Mouse (Mus musculus): ENCODE measurements at regions not wholly inside any gene's neighbourhood (a gene's known extent, or its start where the extent isn't known, plus 50 kb on each side); places are given as distances from the start of the nearest gene placed in this dataset.

GRCm38 (mm10) chr1:125123861-125124260, 311.7 kb downstream of the Actr3 start:
- 59% methylated on average over 3 of the region's 3 CpGs for WGBS
- H3K79me2 ChIP-seq (replicated peaks; ENCODE audit: control insufficient read depth, insufficient read depth, low read length) = no peaks in the 10 kb centered on the region
- H3K27ac ChIP-seq = no peak overlapping the region
- TF ChIP-seq CTCF (IDR thresholded peaks at IDR 0.05) (no peak), EP300 (IDR thresholded peaks at IDR 0.05; ENCODE audit: insufficient read depth, low read depth, low read length) (no peak), POLR2A (IDR thresholded peaks at IDR 0.05; ENCODE audit: insufficient read depth, low read depth, low read length) (no peak)
- no peaks in the 10 kb centered on the region for H3K27me3 ChIP-seq (ENCODE audit: control insufficient read depth, insufficient read depth, low read length)
- no peak overlapping the region for H3K4me3 ChIP-seq
- no peaks in the 10 kb centered on the region for H3K4me1 ChIP-seq (ENCODE audit: control insufficient read depth, insufficient read depth, low read length)
- no peaks in the 10 kb centered on the region for H3K36me3 ChIP-seq (ENCODE audit: control insufficient read depth, insufficient read depth, low read length)
- intact Hi-C loops (cut with DNase I) = no loop called here
- H3K9ac ChIP-seq (ENCODE audit: low read depth, low read length) = no peak overlapping the region
- no peak for DNase-seq

GRCm38 (mm10) chr1:125100596-125100995, 334.9 kb downstream of the Actr3 start:
- no peak for TF ChIP-seq POLR2A (IDR thresholded peaks at IDR 0.05; ENCODE audit: insufficient read depth, low read depth, low read length)
- no peak for TF ChIP-seq CTCF (IDR thresholded peaks at IDR 0.05)
- no peak for TF ChIP-seq EP300 (IDR thresholded peaks at IDR 0.05; ENCODE audit: insufficient read depth, low read depth, low read length)
- no peak overlapping the region for H3K9ac ChIP-seq (ENCODE audit: low read depth, low read length)
- H3K79me2 ChIP-seq (replicated peaks; ENCODE audit: control insufficient read depth, insufficient read depth, low read length) = no peaks in the 10 kb centered on the region
- H3K36me3 ChIP-seq (ENCODE audit: control insufficient read depth, insufficient read depth, low read length) = no peaks in the 10 kb centered on the region
- H3K4me1 ChIP-seq (ENCODE audit: control insufficient read depth, insufficient read depth, low read length) = no peaks in the 10 kb centered on the region
- H3K27ac ChIP-seq = no peak overlapping the region
- DNase-seq = no peak
- intact Hi-C loops (cut with DNase I) = no loop called here
- 63% methylated on average over 2 of the region's 2 CpGs for WGBS
- H3K27me3 ChIP-seq (ENCODE audit: control insufficient read depth, insufficient read depth, low read length) = no peaks in the 10 kb centered on the region
- H3K4me3 ChIP-seq = no peak overlapping the region

- intact Hi-C loops (cut with DNase I) = no loop called here
- TF ChIP-seq EP300 (IDR thresholded peaks at IDR 0.05; ENCODE audit: insufficient read depth, low read depth, low read length) = no peak
- TF ChIP-seq POLR2A (IDR thresholded peaks at IDR 0.05; ENCODE audit: insufficient read depth, low read depth, low read length) = no peak
- no peak for TF ChIP-seq CTCF (IDR thresholded peaks at IDR 0.05)
- Histone ChIP-seq H3K27ac (no peak overlapping the region), H3K79me2 (replicated peaks; ENCODE audit: control insufficient read depth, insufficient read depth, low read length) (no peaks in the 10 kb centered on the region), H3K4me1 (ENCODE audit: control insufficient read depth, insufficient read depth, low read length) (no peaks in the 10 kb centered on the region), H3K27me3 (ENCODE audit: control insufficient read depth, insufficient read depth, low read length) (no peaks in the 10 kb centered on the region), H3K9ac (ENCODE audit: low read depth, low read length) (no peak overlapping the region), H3K4me3 (no peak overlapping the region), H3K36me3 (ENCODE audit: control insufficient read depth, insufficient read depth, low read length) (no peaks in the 10 kb centered on the region)
- DNase-seq = no peak
- 73% methylated on average over 4 of the region's 4 CpGs for WGBS
These were observed 350.6 kb downstream of the Actr3 start for GRCm38 (mm10) chr1:125084906-125085305.

GRCm38 (mm10) chr1:125039572-125040326, 395.8 kb downstream of the Actr3 start:
- intact Hi-C loops (cut with DNase I) = no loop called here
- no peaks in the 10 kb centered on the region for H3K79me2 ChIP-seq (replicated peaks; ENCODE audit: control insufficient read depth, insufficient read depth, low read length)
- no peaks in the 10 kb centered on the region for H3K27me3 ChIP-seq (ENCODE audit: control insufficient read depth, insufficient read depth, low read length)
- 41% methylated on average over 4 of the region's 4 CpGs for WGBS
- H3K27ac ChIP-seq = no peak overlapping the region
- no peak overlapping the region for H3K9ac ChIP-seq (ENCODE audit: low read depth, low read length)
- no peak for TF ChIP-seq POLR2A (IDR thresholded peaks at IDR 0.05; ENCODE audit: insufficient read depth, low read depth, low read length)
- no peak for TF ChIP-seq EP300 (IDR thresholded peaks at IDR 0.05; ENCODE audit: insufficient read depth, low read depth, low read length)
- no peak for TF ChIP-seq CTCF (IDR thresholded peaks at IDR 0.05)
- H3K36me3 ChIP-seq (ENCODE audit: control insufficient read depth, insufficient read depth, low read length) = no peaks in the 10 kb centered on the region
- no peak overlapping the region for H3K4me3 ChIP-seq
- no peaks in the 10 kb centered on the region for H3K4me1 ChIP-seq (ENCODE audit: control insufficient read depth, insufficient read depth, low read length)
- no peak for DNase-seq

GRCm38 (mm10) chr1:125013301-125013700, 422.2 kb downstream of the Actr3 start:
- H3K27ac ChIP-seq = no peak overlapping the region
- 80% methylated on average over 4 of the region's 4 CpGs for WGBS
- H3K36me3 ChIP-seq (ENCODE audit: control insufficient read depth, insufficient read depth, low read length) = no peaks in the 10 kb centered on the region
- DNase-seq = no peak
- no peak overlapping the region for H3K4me3 ChIP-seq
- no peaks in the 10 kb centered on the region for H3K79me2 ChIP-seq (replicated peaks; ENCODE audit: control insufficient read depth, insufficient read depth, low read length)
- TF ChIP-seq POLR2A (IDR thresholded peaks at IDR 0.05; ENCODE audit: insufficient read depth, low read depth, low read length) (no peak), CTCF (IDR thresholded peaks at IDR 0.05) (no peak), EP300 (IDR thresholded peaks at IDR 0.05; ENCODE audit: insufficient read depth, low read depth, low read length) (no peak)
- H3K9ac ChIP-seq (ENCODE audit: low read depth, low read length) = no peak overlapping the region
- no peaks in the 10 kb centered on the region for H3K27me3 ChIP-seq (ENCODE audit: control insufficient read depth, insufficient read depth, low read length)
- intact Hi-C loops (cut with DNase I) = no loop called here
- H3K4me1 ChIP-seq (ENCODE audit: control insufficient read depth, insufficient read depth, low read length) = no peaks in the 10 kb centered on the region

- no peaks in the 10 kb centered on the region for H3K79me2 ChIP-seq (replicated peaks; ENCODE audit: control insufficient read depth, insufficient read depth, low read length)
- no peaks in the 10 kb centered on the region for H3K36me3 ChIP-seq (ENCODE audit: control insufficient read depth, insufficient read depth, low read length)
- no peak overlapping the region for H3K4me3 ChIP-seq
- intact Hi-C loops (cut with DNase I) = no loop called here
- no peaks in the 10 kb centered on the region for H3K4me1 ChIP-seq (ENCODE audit: control insufficient read depth, insufficient read depth, low read length)
- no peaks in the 10 kb centered on the region for H3K27me3 ChIP-seq (ENCODE audit: control insufficient read depth, insufficient read depth, low read length)
- TF ChIP-seq CTCF (IDR thresholded peaks at IDR 0.05) = no peak
- TF ChIP-seq EP300 (IDR thresholded peaks at IDR 0.05; ENCODE audit: insufficient read depth, low read depth, low read length) = no peak
- TF ChIP-seq POLR2A (IDR thresholded peaks at IDR 0.05; ENCODE audit: insufficient read depth, low read depth, low read length) = no peak
- H3K9ac ChIP-seq (ENCODE audit: low read depth, low read length) = no peak overlapping the region
- 68% methylated on average over 2 of the region's 2 CpGs for WGBS
- DNase-seq = no peak
- no peak overlapping the region for H3K27ac ChIP-seq
These were observed 423.6 kb downstream of the Actr3 start for GRCm38 (mm10) chr1:125011893-125012292.
